ENCODE assay signal across 9 mouse cellular contexts in the genomic region with DNA sequence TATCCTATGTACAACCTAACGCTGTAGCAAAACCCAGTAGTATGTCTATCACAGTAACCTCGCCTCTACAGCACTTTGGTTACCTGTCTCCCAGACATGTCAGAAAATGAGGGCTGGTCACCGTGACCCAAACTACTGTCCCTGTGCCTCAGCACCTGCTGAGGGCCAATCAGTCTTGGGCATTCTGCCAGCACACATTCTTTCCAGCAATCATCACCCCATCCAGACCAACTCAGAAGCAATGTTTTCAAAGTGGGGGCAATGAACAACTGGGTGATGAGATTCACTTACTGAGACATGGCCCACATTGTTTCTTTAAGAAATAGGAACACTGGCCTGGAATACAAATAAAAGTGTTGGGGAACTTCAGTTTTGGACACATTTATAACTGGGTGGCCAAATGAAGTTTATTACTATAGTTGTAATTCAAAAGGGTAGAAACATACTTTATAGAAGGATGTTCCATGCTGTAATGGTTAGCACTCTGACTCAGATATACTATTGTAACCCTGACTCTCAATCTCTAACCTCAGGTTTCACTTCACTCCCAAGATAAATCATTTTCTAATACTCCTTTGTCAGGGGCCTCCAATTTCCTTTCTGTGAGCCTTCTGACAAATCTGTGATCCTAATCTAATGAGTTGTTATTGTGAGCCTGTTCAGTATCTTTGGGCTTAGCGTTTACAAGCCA. TPM values are rescaled to one million over a fixed set of nuclear protein-coding genes. Genes with fewer than 3 reads are reported as not detected.
DNase-seq lines count a peak whose midpoint lies in the region; ATAC-seq and TF ChIP-seq lines count a peak whose summit lies in the region.
"Had no signal": no experiment of that assay in that cellular context is flagged by ENCODE, and none has a peak within 500 bp of the region (broad histone marks: within the 10 kb centered on the region; RNA-seq: fewer than 3 reads in every experiment).

No protein-coding gene starts in this region.

- H3K27me3 ChIP-seq in heart, embryonic 12.5 days (replicated peaks) = no peaks in the 10 kb centered on the region
- no peaks in the 10 kb centered on the region for H3K27me3 ChIP-seq in CH12.LX (replicated peaks)
- no peaks in the 10 kb centered on the region for H3K27me3 ChIP-seq in heart, embryonic 14.5 days (ENCODE audit: control insufficient read depth, insufficient read depth, low read length)
- H3K27me3 ChIP-seq: liver, embryonic 15.5 days had no signal

- 53% methylated on average over 4 of the region's 4 CpGs for WGBS in heart, embryonic 12.5 days
- WGBS in heart, embryonic 14.5 days = 35% methylated on average over 4 of the region's 4 CpGs

- peaks cover 63% of the 10 kb centered on the region for H3K4me1 ChIP-seq in heart, embryonic 12.5 days (replicated peaks)
- peaks cover 39 to 87% of the 10 kb centered on the region in 2 experiments for H3K4me1 ChIP-seq in CH12.LX (ENCODE audit: control insufficient read depth in 1 of 2, insufficient read depth in 2 of 2)
- H3K4me1 ChIP-seq in heart, embryonic 14.5 days (ENCODE audit: control insufficient read depth in 2 of 2, insufficient read depth in 2 of 2, low read length in 2 of 2) = peaks cover 19 to 65% of the 10 kb centered on the region in 2 experiments

- peaks cover 81% of the 10 kb centered on the region for H3K79me2 ChIP-seq in CH12.LX (replicated peaks; ENCODE audit: control insufficient read depth, extremely low read depth, insufficient read depth, poor library complexity, severe bottlenecking)

- TF ChIP-seq CTCF in CH12.LX (conservative IDR thresholded peaks at IDR 0.05 in 1 of 2, IDR thresholded peaks at IDR 0.05 in 1 of 2; ENCODE audit: low read depth in 2 of 2, low read length in 2 of 2) = no peak

- no peak for TF ChIP-seq POLR2A in CH12.LX (IDR thresholded peaks at IDR 0.05; ENCODE audit: low read depth, low read length)

- intact Hi-C loops in heart, postnatal 25 days (cut with DNase I) = no loop called here

- ATAC-seq in heart, embryonic 12.5 days (ENCODE audit: insufficient number of reproducible peaks, low FRiP score) = no peak
- no peak for ATAC-seq in heart, embryonic 14.5 days (ENCODE audit: insufficient number of reproducible peaks, insufficient read depth, low FRiP score, low read depth)

- peak overlapping the region; percentile 44 for H3K27ac ChIP-seq in heart, embryonic 12.5 days (ENCODE audit: poor library complexity, severe bottlenecking)
- H3K27ac ChIP-seq in CH12.LX (ENCODE audit: insufficient read depth, low read depth) = no peak overlapping the region
- H3K27ac ChIP-seq in heart, embryonic 14.5 days (replicated peaks in 1 of 2; ENCODE audit: control insufficient read depth in 1 of 2, insufficient read depth in 1 of 2, low read depth in 2 of 2, low read length in 2 of 2) = peak overlapping the region in 1 of 2 experiments; percentile 62; a peak in 3 of 4 replicates
- H3K27ac ChIP-seq: liver, embryonic 15.5 days had no signal

- H3K36me3 ChIP-seq in heart, embryonic 12.5 days = 0 out of 2 replicates have a peak, but pooled peaks cover 2% of the 10 kb centered on the region
- H3K36me3 ChIP-seq in CH12.LX (replicated peaks in 1 of 2; ENCODE audit: control insufficient read depth in 1 of 2, insufficient read depth in 1 of 2, low read length in 1 of 2) = peaks cover 0 to 18% of the 10 kb centered on the region in 2 experiments
- no peaks in the 10 kb centered on the region for H3K36me3 ChIP-seq in heart, embryonic 14.5 days (ENCODE audit: control insufficient read depth, insufficient read depth, low read length)

- in situ Hi-C loops in CH12.LX (cut with MboI; ENCODE audit: low pct_ligation_motif_present, low pct_unique_long_range_greater_than_20kb, low sequenced_read_pairs) = no loop called here

- H3K9ac ChIP-seq in heart, embryonic 12.5 days = no peak overlapping the region
- H3K9ac ChIP-seq in CH12.LX (ENCODE audit: insufficient read depth, low read depth) = no peak overlapping the region
- H3K9ac ChIP-seq in heart, embryonic 14.5 days (ENCODE audit: low read length) = no peak overlapping the region
- H3K9ac ChIP-seq: liver, embryonic 15.5 days had no signal

- 0 out of 2 replicates have a peak, but pooled peaks have one; percentile 13 for TF ChIP-seq EP300 in CH12.LX (IDR thresholded peaks at IDR 0.05; ENCODE audit: low read length)

- dilution Hi-C loops in CH12.LX (cut with MboI; ENCODE audit: extremely low pct_ligation_motif_present, extremely low pct_unique_long_range_greater_than_20kb, low sequenced_read_pairs) = no loop called here

- H3K4me3 ChIP-seq in heart, embryonic 12.5 days = no peak overlapping the region
- H3K4me3 ChIP-seq in CH12.LX (replicated peaks in 1 of 3; ENCODE audit: low read depth in 2 of 3, low read length in 2 of 3, poor library complexity in 1 of 3) = no peak overlapping the region
- no peak overlapping the region for H3K4me3 ChIP-seq in heart, embryonic 14.5 days (ENCODE audit: control insufficient read depth in 1 of 2, insufficient read depth in 1 of 2, low read depth in 1 of 2, low read length in 2 of 2)
- H3K4me3 ChIP-seq: liver, embryonic 15.5 days had no signal

- TF ChIP-seq RAD21 in CH12.LX (IDR thresholded peaks at IDR 0.05; ENCODE audit: low read depth, low read length) = no peak

- H3K9me3 ChIP-seq in heart, embryonic 12.5 days (replicated peaks) = no peaks in the 10 kb centered on the region
- H3K9me3 ChIP-seq in CH12.LX (replicated peaks; ENCODE audit: low read length) = no peaks in the 10 kb centered on the region
- no peaks in the 10 kb centered on the region for H3K9me3 ChIP-seq in heart, embryonic 14.5 days (ENCODE audit: control insufficient read depth, low read length)
- H3K9me3 ChIP-seq: liver, embryonic 15.5 days had no signal

- 0 out of 2 replicates have a peak overlapping the region, but pooled peaks have one; percentile 29 for H3K4me2 ChIP-seq in heart, embryonic 12.5 days
- H3K4me2 ChIP-seq in CH12.LX (ENCODE audit: insufficient read depth, low read depth, poor library complexity, severe bottlenecking) = 0 out of 2 replicates have a peak overlapping the region, but pooled peaks have one; percentile 12
- peak overlapping the region; percentile 23 for H3K4me2 ChIP-seq in heart, embryonic 14.5 days (ENCODE audit: low read length)
- H3K4me2 ChIP-seq: liver, embryonic 15.5 days had no signal

- DNase-seq in heart, postnatal 25 days (ENCODE audit: low spot score) = no peak
- DNase-seq in CH12.LX (ENCODE audit: extremely low read depth) = peak; percentile 19
- DNase-seq in kidney, postnatal 25 days = peak; percentile 61 to 67
- no peak for DNase-seq in yolk sac, embryonic 10.5 days (ENCODE audit: low spot score)
- no peak for DNase-seq in B cell, adult 2 months
- no peak for DNase-seq in thymus, postnatal 25 days

TF ChIP-seq in CH12.LX, 34 proteins besides CTCF, POLR2A, EP300 and RAD21:
- TF ChIP-seq TCF12 (IDR thresholded peaks at IDR 0.05; ENCODE audit: low read depth, low read length) = no peak
- TF ChIP-seq ZC3H11A (IDR thresholded peaks at IDR 0.05; ENCODE audit: low read depth, low read length) = no peak
- no peak for TF ChIP-seq PAX5 (IDR thresholded peaks at IDR 0.05; ENCODE audit: low read length)
- no peak for TF ChIP-seq ZMIZ1 (IDR thresholded peaks at IDR 0.05; ENCODE audit: low read depth, low read length)
- no peak for TF ChIP-seq MAX (IDR thresholded peaks at IDR 0.05; ENCODE audit: low read length)
- no peak for TF ChIP-seq MAFK (IDR thresholded peaks at IDR 0.05; ENCODE audit: insufficient replicate concordance, low read length)
- no peak for TF ChIP-seq UBTF (IDR thresholded peaks at IDR 0.05; ENCODE audit: low read depth, low read length)
- no peak for TF ChIP-seq E2F4 (IDR thresholded peaks at IDR 0.05; ENCODE audit: insufficient replicate concordance, low read depth, low read length)
- no peak for TF ChIP-seq NELFE (IDR thresholded peaks at IDR 0.05; ENCODE audit: low read depth, low read length)
- TF ChIP-seq USF2 (conservative IDR thresholded peaks at IDR 0.05; ENCODE audit: low read depth, low read length) = no peak
- TF ChIP-seq TBP (conservative IDR thresholded peaks at IDR 0.05; ENCODE audit: low read depth, low read length) = no peak
- TF ChIP-seq JUND (conservative IDR thresholded peaks at IDR 0.05; ENCODE audit: low read depth, low read length) = no peak
- no peak for TF ChIP-seq GABPA (IDR thresholded peaks at IDR 0.05; ENCODE audit: insufficient replicate concordance, low read depth, low read length)
- TF ChIP-seq RCOR1 (conservative IDR thresholded peaks at IDR 0.05; ENCODE audit: low read depth, low read length) = no peak
- TF ChIP-seq MEF2A (IDR thresholded peaks at IDR 0.05; ENCODE audit: borderline replicate concordance, low read depth, low read length) = no peak
- TF ChIP-seq ETS1 (conservative IDR thresholded peaks at IDR 0.05; ENCODE audit: low read depth, low read length) = no peak
- no peak for TF ChIP-seq BHLHE40 (IDR thresholded peaks at IDR 0.05; ENCODE audit: low read depth, low read length)
- no peak for TF ChIP-seq MYC (IDR thresholded peaks at IDR 0.05; ENCODE audit: low read depth, low read length)
- no peak for TF ChIP-seq POLR2AphosphoS2 (IDR thresholded peaks at IDR 0.05; ENCODE audit: low read depth, low read length)

RNA-seq across cellular contexts. Expression of gene Rheb, which starts 16.9 kb away (rescaled TPM):
- 260 and 270 TPM in 2 replicates for polyA plus RNA-seq in heart, embryonic 12.5 days (2016; fragmentation: Nextera tagmentation; extraction: Ambion mirVana)
- total RNA-seq in heart, postnatal 25 days (2021) = 10 to 100 TPM; 75.5 to 82.9 TPM
- total RNA-seq in CH12.LX (2012; rRNA removed) (17.0 and 20.8 TPM in 2 replicates), CH12.LX (2014; rRNA removed) (64.1 and 70.4 TPM in 2 replicates)
- polyA plus RNA-seq in CH12.LX (2012; ENCODE audit: insufficient read length, low read depth) = 41.0 and 46.2 TPM in 2 replicates
- 274 and 275 TPM in 2 replicates for polyA plus RNA-seq in heart, embryonic 14.5 days (2014; fragmentation: Nextera tagmentation; extraction: Ambion mirVana)

Comparison
In these comparisons a context has a peak if more than half of its experiments do, and no peak if none do; other contexts are left out.
1. DNase-seq: peak in CH12.LX (single experiment) and kidney, postnatal 25 days (2 of 2); none in heart, postnatal 25 days (single experiment), yolk sac, embryonic 10.5 days (single experiment), B cell, adult 2 months (0 of 2) and thymus, postnatal 25 days (single experiment).
2. Peak in every context shown above with its lines, with median percentiles within 50 percentile points of each other: H3K4me2 ChIP-seq.